Mouse (Mus musculus): Measurements from ENCODE around the gene D6Wsu163e. TPM values are rescaled to one million over a fixed set of nuclear protein-coding genes. Genes with fewer than 3 reads are reported as not detected.
A peak's percentile ranks its signal among the peaks of the same experiment; 100 is the strongest.

D6Wsu163e gene
- total and polyA plus RNA-seq, 3 experiments, result 18.7 to 42.0 (median 31.1) TPM

GRCm38 (mm10) chr6:126948336-126948735 is 8.6 kb downstream of the D6Wsu163e start (continued):
- TF ChIP-seq ZC3H11A (IDR thresholded peaks at IDR 0.05; ENCODE audit: low read depth, low read length) (no peak), NRF1 (IDR thresholded peaks at IDR 0.05; ENCODE audit: low read depth, low read length) (no peak), ZNF384 (IDR thresholded peaks at IDR 0.05; ENCODE audit: low read depth, low read length) (no peak), BHLHE40 (IDR thresholded peaks at IDR 0.05; ENCODE audit: low read depth, low read length) (no peak), MAX (IDR thresholded peaks at IDR 0.05; ENCODE audit: low read length) (no peak), USF2 (conservative IDR thresholded peaks at IDR 0.05; ENCODE audit: low read depth, low read length) (no peak), TBP (conservative IDR thresholded peaks at IDR 0.05; ENCODE audit: low read depth, low read length) (no peak), JUND (conservative IDR thresholded peaks at IDR 0.05; ENCODE audit: low read depth, low read length) (peak; percentile 86)

DNA sequence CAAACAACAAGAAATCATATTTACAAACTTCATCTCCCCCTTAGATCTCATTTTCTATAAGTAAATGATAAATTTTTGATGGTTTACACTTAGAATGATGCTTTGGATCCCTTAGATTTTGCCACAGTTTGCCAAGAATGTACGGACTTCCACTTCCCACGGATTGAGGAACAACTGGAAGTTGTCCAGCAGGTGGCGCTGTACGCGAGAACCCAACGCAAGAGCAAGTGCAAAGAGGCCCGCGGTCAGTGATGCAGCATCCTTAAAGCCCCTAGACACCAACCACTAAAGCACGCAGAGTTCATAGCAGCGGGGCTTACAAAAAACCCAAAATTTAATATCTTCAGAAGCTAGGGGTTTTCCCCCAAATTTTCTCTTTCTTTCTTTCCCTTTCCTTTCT is 16.0 kb downstream of the D6Wsu163e start:
- Histone ChIP-seq H3K9ac (ENCODE audit: insufficient read depth, low read depth) (no peak overlapping the region), H3K36me3 (replicated peaks in 1 of 2; ENCODE audit: control insufficient read depth in 1 of 2, insufficient read depth in 1 of 2, low read length in 1 of 2) (peaks cover 50 to 74% of the 10 kb centered on the region in 2 experiments), H3K4me2 (ENCODE audit: insufficient read depth, low read depth, poor library complexity, severe bottlenecking) (no peak overlapping the region), H3K79me2 (replicated peaks; ENCODE audit: control insufficient read depth, extremely low read depth, insufficient read depth, poor library complexity, severe bottlenecking) (no peaks in the 10 kb centered on the region), H3K9me3 (replicated peaks; ENCODE audit: low read length) (no peaks in the 10 kb centered on the region), H3K4me3 (replicated peaks in 1 of 3; ENCODE audit: low read depth in 2 of 3, low read length in 2 of 3, poor library complexity in 1 of 3) (no peak overlapping the region), H3K27ac (ENCODE audit: insufficient read depth, low read depth) (no peak overlapping the region), H3K4me1 (ENCODE audit: control insufficient read depth in 1 of 2, insufficient read depth in 2 of 2) (no peaks in the 10 kb centered on the region), H3K27me3 (replicated peaks) (no peaks in the 10 kb centered on the region)
- DNase-seq (ENCODE audit: extremely low read depth), result peak; percentile 77
- dilution Hi-C loops (cut with MboI; ENCODE audit: extremely low pct_ligation_motif_present, extremely low pct_unique_long_range_greater_than_20kb, low sequenced_read_pairs), result no loop called here
- in situ Hi-C loops (cut with MboI; ENCODE audit: low pct_ligation_motif_present, low pct_unique_long_range_greater_than_20kb, low sequenced_read_pairs), result no loop called here
- TF ChIP-seq KAT2A (IDR thresholded peaks at IDR 0.05; ENCODE audit: insufficient replicate concordance, low read length) (no peak), SIN3A (IDR thresholded peaks at IDR 0.05; ENCODE audit: low read length) (no peak), MEF2A (IDR thresholded peaks at IDR 0.05; ENCODE audit: borderline replicate concordance, low read depth, low read length) (no peak), TCF12 (IDR thresholded peaks at IDR 0.05; ENCODE audit: low read depth, low read length) (no peak), CTCF (conservative IDR thresholded peaks at IDR 0.05 in 1 of 2, IDR thresholded peaks at IDR 0.05 in 1 of 2; ENCODE audit: low read depth in 2 of 2, low read length in 2 of 2) (peak; percentile 65 to 88), GABPA (IDR thresholded peaks at IDR 0.05; ENCODE audit: insufficient replicate concordance, low read depth, low read length) (no peak), BHLHE40 (IDR thresholded peaks at IDR 0.05; ENCODE audit: low read depth, low read length) (no peak), ZC3H11A (IDR thresholded peaks at IDR 0.05; ENCODE audit: low read depth, low read length) (peak; percentile 36; the same call in 1 of the 2 replicates), MXI1 (IDR thresholded peaks at IDR 0.05; ENCODE audit: low read depth, low read length) (no peak), NRF1 (IDR thresholded peaks at IDR 0.05; ENCODE audit: low read depth, low read length) (no peak), TBP (conservative IDR thresholded peaks at IDR 0.05; ENCODE audit: low read depth, low read length) (no peak), IRF4 (IDR thresholded peaks at IDR 0.05; ENCODE audit: low read depth, low read length) (0 out of 2 replicates have a peak, but pooled peaks have one; percentile 25), RAD21 (IDR thresholded peaks at IDR 0.05; ENCODE audit: low read depth, low read length) (peak; percentile 64), ZKSCAN1 (IDR thresholded peaks at IDR 0.05; ENCODE audit: borderline replicate concordance, low read depth, low read length) (no peak), SMC3 (IDR thresholded peaks at IDR 0.05; ENCODE audit: low read depth, low read length) (peak; percentile 94), JUN (IDR thresholded peaks at IDR 0.05; ENCODE audit: insufficient read depth, low read depth, low read length) (no peak), E2F4 (IDR thresholded peaks at IDR 0.05; ENCODE audit: insufficient replicate concordance, low read depth, low read length) (no peak)
